Mouse (Mus musculus) thymus, postnatal 4 days (tissue): ENCODE results near the gene Tnfsfm13.
A peak's percentile ranks its signal among the peaks of the same experiment; 100 is the strongest.

Experiments
- DNase-seq: peaks from one replicate; pipeline ENCODE4 v3.0.0; 2021

Tnfsfm13 gene

GRCm38 (mm10) chr11:69695361-69696181, at the start of gene Tnfsfm13, which contains the start of gene Tnfsf12:
Gene Tnfsfm13, minus strand, starts transcription at chr11:69696098.
Gene Tnfsf12, minus strand, starts transcription at chr11:69695849.
- peak; percentile 25 for DNase-seq

GRCm38 (mm10) chr11:69731408-69731807, 35.5 kb upstream of the Tnfsfm13 start:
- peak; percentile 24 for DNase-seq

- DNase-seq: peak; percentile 85
These were observed 33.2 kb upstream of the Tnfsfm13 start for GRCm38 (mm10) chr11:69729063-69729462.

- no peak for DNase-seq
These were observed 30.1 kb upstream of the Tnfsfm13 start for GRCm38 (mm10) chr11:69725951-69726350.

- DNase-seq: no peak
These were observed 27.2 kb upstream of the Tnfsfm13 start for GRCm38 (mm10) chr11:69723074-69723473.

- no peak for DNase-seq
These were observed 25.0 kb upstream of the Tnfsfm13 start for GRCm38 (mm10) chr11:69720852-69721251.

- peak; percentile 53 for DNase-seq
These were observed 23.5 kb upstream of the Tnfsfm13 start for GRCm38 (mm10) chr11:69719423-69719822.

GRCm38 (mm10) chr11:69718661-69719060, 22.8 kb upstream of the Tnfsfm13 start:
- no peak for DNase-seq

GRCm38 (mm10) chr11:69716953-69717352, 21.1 kb upstream of the Tnfsfm13 start:
- DNase-seq: no peak

- no peak for DNase-seq
These were observed 20.0 kb upstream of the Tnfsfm13 start for GRCm38 (mm10) chr11:69715929-69716328.

- peak; percentile 50 for DNase-seq
These were observed 19.6 kb upstream of the Tnfsfm13 start for GRCm38 (mm10) chr11:69715482-69715881.

- DNase-seq: no peak
These were observed 18.9 kb upstream of the Tnfsfm13 start for GRCm38 (mm10) chr11:69714636-69715329.

- no peak for DNase-seq
These were observed 17.2 kb upstream of the Tnfsfm13 start for GRCm38 (mm10) chr11:69712954-69713672.

- DNase-seq: no peak
These were observed 15.2 kb upstream of the Tnfsfm13 start for GRCm38 (mm10) chr11:69711082-69711481.

- DNase-seq: no peak
These were observed 14.6 kb upstream of the Tnfsfm13 start for GRCm38 (mm10) chr11:69710470-69710869.

- no peak for DNase-seq
These were observed 13.9 kb upstream of the Tnfsfm13 start for GRCm38 (mm10) chr11:69709554-69710446.

- no peak for DNase-seq
These were observed 12.8 kb upstream of the Tnfsfm13 start for GRCm38 (mm10) chr11:69708614-69709265.

- DNase-seq: no peak
These were observed 12.0 kb upstream of the Tnfsfm13 start for GRCm38 (mm10) chr11:69707873-69708381.

- DNase-seq: no peak
These were observed 11.6 kb upstream of the Tnfsfm13 start for GRCm38 (mm10) chr11:69707480-69707847.

GRCm38 (mm10) chr11:69706775-69707479, 11.0 kb upstream of the Tnfsfm13 start:
- no peak for DNase-seq

GRCm38 (mm10) chr11:69704613-69705010, 8.7 kb upstream of the Tnfsfm13 start:
- no peak for DNase-seq
